Mouse (Mus musculus) erythroblast, embryonic 14.5 days (primary cell): ENCODE data around the gene Smc1b.

ENCODE experiments used
- GATA1 ChIP-seq: IDR thresholded peaks from 2 replicates; pipeline ENCODE4 v1.6.1; 2012; ENCODE audit warnings: low read length, inconsistent platforms, mixed read lengths
- TAL1 ChIP-seq: IDR thresholded peaks from 3 replicates; pipeline ENCODE4 v1.6.1; 2012; ENCODE audit warnings: low read length, inconsistent platforms, mixed read lengths

DNA sequence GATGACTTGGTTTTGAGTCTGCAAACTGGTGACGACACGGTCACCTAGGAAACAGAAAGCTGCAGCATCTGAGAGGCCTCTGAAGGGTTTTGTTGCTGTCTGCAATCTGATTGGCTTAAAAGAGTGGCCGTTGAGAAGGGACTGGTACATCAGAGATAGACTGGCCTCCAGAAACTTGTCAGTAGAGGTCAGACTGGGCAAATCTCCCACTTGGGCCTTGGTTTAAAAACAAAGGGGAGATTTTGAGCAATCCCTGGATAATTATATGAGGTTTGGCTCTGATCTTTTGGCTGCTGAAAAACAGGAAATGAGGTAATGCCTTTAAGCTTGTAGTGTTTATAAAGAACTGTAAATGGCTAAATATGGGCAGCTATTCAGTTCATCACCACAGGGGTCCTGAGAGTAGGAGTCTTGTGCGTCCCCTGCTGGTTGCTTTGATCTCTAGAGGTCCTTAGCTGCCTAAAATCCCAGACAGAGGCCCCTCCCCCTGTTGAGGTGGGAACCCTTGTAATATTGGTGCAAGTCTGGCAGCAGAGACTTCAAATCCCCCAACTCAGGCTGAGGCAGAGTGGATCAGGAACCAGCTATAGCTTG, 89.3 kb downstream of the Smc1b start:
- no peak for TF ChIP-seq TAL1
- no peak for TF ChIP-seq GATA1
